Mouse (Mus musculus) heart, embryonic 15.5 days (tissue): ENCODE data around the gene Calb2. TPM values are rescaled to one million over a fixed set of nuclear protein-coding genes. Genes with fewer than 3 reads are reported as not detected.

Experiments
- ATAC-seq: fragments of 200-750 bp; cut with Nextera tagmentation; replicated peaks from 2 replicates; pipeline ENCODE4 v1.8.0; 2017; ENCODE audit warnings: low read depth, moderate TSS enrichment; ENCODE audit not compliant: insufficient number of reproducible peaks, insufficient read depth, low FRiP score
- H3K27ac ChIP-seq: fragments of 300-500 bp; sonication (generic); 2 replicates; pipeline ENCODE4 v1.5.1; 2015; ENCODE audit warnings: mild to moderate bottlenecking, inconsistent platforms
- H3K27me3 ChIP-seq: fragments of 300-500 bp; sonication (generic); 2 replicates; pipeline ENCODE4 v1.6.1; 2015; ENCODE audit warnings: inconsistent platforms
- H3K36me3 ChIP-seq: fragments of 300-500 bp; sonication (generic); 2 replicates; pipeline ENCODE4 v1.6.1; 2015; ENCODE audit warnings: mild to moderate bottlenecking, inconsistent platforms
- H3K4me1 ChIP-seq: fragments of 300-500 bp; sonication (generic); replicated peaks from 2 replicates; pipeline ENCODE4 v1.6.1; 2015; ENCODE audit warnings: inconsistent platforms
- H3K4me2 ChIP-seq: fragments of 300-500 bp; sonication (generic); 2 replicates; pipeline ENCODE4 v1.6.1; 2015; ENCODE audit warnings: inconsistent platforms, mild to moderate bottlenecking, moderate library complexity
- H3K4me3 ChIP-seq: fragments of 300-500 bp; sonication (generic); 2 replicates; pipeline ENCODE4 v1.5.1; 2015; ENCODE audit warnings: mild to moderate bottlenecking, inconsistent platforms
- H3K9ac ChIP-seq: fragments of 300-500 bp; sonication (generic); 2 replicates; pipeline ENCODE4 v1.6.1; 2015; ENCODE audit warnings: mild to moderate bottlenecking, inconsistent platforms
- H3K9me3 ChIP-seq: fragments of 300-500 bp; sonication (generic); replicated peaks from 2 replicates; pipeline ENCODE4 v1.6.1; 2016; ENCODE audit warnings: inconsistent platforms
- WGBS: fragments of 180-500 bp; shearing (Covaris S2); methylation state at CpG from one replicate; pipeline ENCODE4 v1.1.7; 2015; ENCODE audit warnings: mixed read lengths; 5-methylcytosine and 5-hydroxymethylcytosine counted together
- polyA plus RNA-seq: library from polyadenylated mRNA; unstranded; fragments of >200 nt; fragmentation: Nextera tagmentation; extraction: Ambion mirVana; gene quantifications from 2 replicates; pipeline ENCODE4 v1.2.1, GENCODE M21; 2015

Calb2 gene
- polyA plus RNA-seq, 1 experiment from 2014 or later, result 0.48 TPM

GRCm38 (mm10) chr8:110177359-110178155 is 9.5 kb upstream of the Calb2 start:
- Histone ChIP-seq H3K9ac (no peak overlapping the region), H3K4me2 (peak overlapping the region; percentile 46), H3K4me1 (peaks cover 6% of the 10 kb centered on the region), H3K4me3 (peak overlapping the region; percentile 4; the same call in 1 of the 2 replicates), H3K36me3 (no peaks in the 10 kb centered on the region), H3K9me3 (no peaks in the 10 kb centered on the region), H3K27ac (no peak overlapping the region), H3K27me3 (peaks cover 21% of the 10 kb centered on the region; the same call in 1 of the 2 replicates)
- 15% methylated on average over 22 of the region's 22 CpGs for WGBS
- 0 out of 2 replicates have a peak, but pooled peaks have one; percentile 47 for ATAC-seq

GRCm38 (mm10) chr8:110174826-110175225 is 6.8 kb upstream of the Calb2 start:
- no peak overlapping the region for H3K4me3 ChIP-seq
- no peak overlapping the region for H3K27ac ChIP-seq
- peaks cover 6% of the 10 kb centered on the region for H3K4me1 ChIP-seq
- ATAC-seq, result no peak
- no peak overlapping the region for H3K9ac ChIP-seq
- no peaks in the 10 kb centered on the region for H3K9me3 ChIP-seq
- peaks cover 30% of the 10 kb centered on the region for H3K27me3 ChIP-seq
- H3K36me3 ChIP-seq, result no peaks in the 10 kb centered on the region
- no peak overlapping the region for H3K4me2 ChIP-seq
- WGBS, result 79% methylated on average over 4 of the region's 4 CpGs

- H3K9ac ChIP-seq, result no peak overlapping the region
- H3K4me2 ChIP-seq, result no peak overlapping the region
- no peaks in the 10 kb centered on the region for H3K4me1 ChIP-seq
- no peaks in the 10 kb centered on the region for H3K36me3 ChIP-seq
- WGBS, result 61% methylated on average over 6 of the region's 6 CpGs
- H3K9me3 ChIP-seq, result no peaks in the 10 kb centered on the region
- H3K27ac ChIP-seq, result no peak overlapping the region
- H3K4me3 ChIP-seq, result no peak overlapping the region
- H3K27me3 ChIP-seq, result peaks cover 40% of the 10 kb centered on the region
- ATAC-seq, result no peak
Measured at GRCm38 (mm10) chr8:110172161-110172560, 4.2 kb upstream of the Calb2 start.

- no peak overlapping the region for H3K9ac ChIP-seq
- no peaks in the 10 kb centered on the region for H3K4me1 ChIP-seq
- H3K36me3 ChIP-seq, result no peaks in the 10 kb centered on the region
- H3K27me3 ChIP-seq, result peaks cover 43% of the 10 kb centered on the region
- no peak overlapping the region for H3K4me3 ChIP-seq
- WGBS, result 65% methylated on average over 8 of the region's 8 CpGs
- ATAC-seq, result no peak
- no peaks in the 10 kb centered on the region for H3K9me3 ChIP-seq
- no peak overlapping the region for H3K4me2 ChIP-seq
- H3K27ac ChIP-seq, result no peak overlapping the region
Measured at GRCm38 (mm10) chr8:110166270-110166669, 1.7 kb downstream of the Calb2 start.

GRCm38 (mm10) chr8:110162007-110162406 is 6.0 kb downstream of the Calb2 start:
- H3K4me2 ChIP-seq, result no peak overlapping the region
- no peaks in the 10 kb centered on the region for H3K36me3 ChIP-seq
- H3K4me1 ChIP-seq, result no peaks in the 10 kb centered on the region
- peaks cover 22% of the 10 kb centered on the region for H3K27me3 ChIP-seq
- H3K9me3 ChIP-seq, result no peaks in the 10 kb centered on the region
- H3K9ac ChIP-seq, result no peak overlapping the region
- no peak overlapping the region for H3K27ac ChIP-seq
- H3K4me3 ChIP-seq, result no peak overlapping the region
- no peak for ATAC-seq
- WGBS, result 71% methylated on average over 6 of the region's 6 CpGs

- Histone ChIP-seq H3K27ac (no peak overlapping the region), H3K9ac (no peak overlapping the region), H3K4me3 (no peak overlapping the region), H3K4me2 (no peak overlapping the region), H3K27me3 (no peaks in the 10 kb centered on the region), H3K9me3 (no peaks in the 10 kb centered on the region), H3K4me1 (no peaks in the 10 kb centered on the region), H3K36me3 (no peaks in the 10 kb centered on the region)
- WGBS, result 60% methylated on average over 6 of the region's 6 CpGs
- no peak for ATAC-seq
Measured at GRCm38 (mm10) chr8:110152951-110153350, 15.1 kb downstream of the Calb2 start.

GRCm38 (mm10) chr8:110145538-110145937 is 22.5 kb downstream of the Calb2 start:
- no peak overlapping the region for H3K4me2 ChIP-seq
- ATAC-seq, result no peak
- no peaks in the 10 kb centered on the region for H3K36me3 ChIP-seq

GRCm38 (mm10) chr8:110140770-110141169 is 27.2 kb downstream of the Calb2 start:
- WGBS, result 62% methylated on average over 4 of the region's 4 CpGs
- H3K27me3 ChIP-seq, result 0 out of 2 replicates have a peak, but pooled peaks cover 3% of the 10 kb centered on the region
- no peaks in the 10 kb centered on the region for H3K9me3 ChIP-seq
- no peak for ATAC-seq
- no peaks in the 10 kb centered on the region for H3K36me3 ChIP-seq
- no peak overlapping the region for H3K4me3 ChIP-seq
- no peak overlapping the region for H3K4me2 ChIP-seq
- H3K4me1 ChIP-seq, result no peaks in the 10 kb centered on the region
- H3K9ac ChIP-seq, result no peak overlapping the region
- H3K27ac ChIP-seq, result no peak overlapping the region

More at GRCm38 (mm10) chr8:110145538-110145937, 22.5 kb downstream of the Calb2 start:
- whole genome bisulfite sequencing, result 0% methylated on average over 4 of the region's 4 CpGs
- Histone ChIP-seq H3K9me3 (no peaks in the 10 kb centered on the region), H3K27ac (no peak overlapping the region), H3K4me1 (peaks cover 5% of the 10 kb centered on the region), H3K4me3 (no peak overlapping the region), H3K9ac (no peak overlapping the region), H3K27me3 (0 out of 2 replicates have a peak, but pooled peaks cover 3% of the 10 kb centered on the region)

- Histone ChIP-seq H3K27me3 (0 out of 2 replicates have a peak, but pooled peaks cover 3% of the 10 kb centered on the region), H3K9ac (no peak overlapping the region), H3K27ac (no peak overlapping the region), H3K4me3 (no peak overlapping the region), H3K9me3 (no peaks in the 10 kb centered on the region), H3K36me3 (no peaks in the 10 kb centered on the region), H3K4me2 (no peak overlapping the region), H3K4me1 (no peaks in the 10 kb centered on the region)
- ATAC-seq, result no peak
- 61% methylated on average over 3 of the region's 3 CpGs for WGBS
Measured at GRCm38 (mm10) chr8:110140156-110140555, 27.9 kb downstream of the Calb2 start.

GRCm38 (mm10) chr8:110135515-110135914 is 32.5 kb downstream of the Calb2 start:
- Histone ChIP-seq H3K36me3 (no peaks in the 10 kb centered on the region), H3K9ac (no peak overlapping the region), H3K4me2 (no peak overlapping the region), H3K27ac (no peak overlapping the region), H3K27me3 (no peaks in the 10 kb centered on the region), H3K4me1 (no peaks in the 10 kb centered on the region), H3K4me3 (no peak overlapping the region), H3K9me3 (no peaks in the 10 kb centered on the region)
- 67% methylated on average over 7 of the region's 7 CpGs for WGBS
- ATAC-seq, result no peak

GRCm38 (mm10) chr8:110134236-110134635 is 33.8 kb downstream of the Calb2 start:
- Histone ChIP-seq H3K9me3 (no peaks in the 10 kb centered on the region), H3K27me3 (0 out of 2 replicates have a peak, but pooled peaks cover 5% of the 10 kb centered on the region), H3K9ac (no peak overlapping the region), H3K4me2 (no peak overlapping the region), H3K36me3 (no peaks in the 10 kb centered on the region), H3K27ac (no peak overlapping the region), H3K4me3 (no peak overlapping the region), H3K4me1 (no peaks in the 10 kb centered on the region)
- WGBS, result 84% methylated on average over 8 of the region's 8 CpGs
- no peak for ATAC-seq

GRCm38 (mm10) chr8:110130537-110130936 is 37.5 kb downstream of the Calb2 start:
- Histone ChIP-seq H3K36me3 (no peaks in the 10 kb centered on the region), H3K9ac (no peak overlapping the region), H3K9me3 (no peaks in the 10 kb centered on the region), H3K4me2 (no peak overlapping the region), H3K27me3 (peaks cover 5% of the 10 kb centered on the region; the same call in 1 of the 2 replicates), H3K4me3 (no peak overlapping the region), H3K27ac (no peak overlapping the region), H3K4me1 (no peaks in the 10 kb centered on the region)
- 20% methylated on average over 13 of the region's 13 CpGs for WGBS
- ATAC-seq, result no peak
